Mouse (Mus musculus): ENCODE data around the gene Baat. TPM values are rescaled to one million over a fixed set of nuclear protein-coding genes. Genes with fewer than 3 reads are reported as not detected.
"Not testable (repeated sequence)": the region's sequence is repeated elsewhere in the genome, so short reads cannot be mapped to it uniquely, and the experiment has no call there.

The Baat gene
- total RNA-seq (2021) = under 1 TPM in 1 of 2 experiments, not detected in 1; 0.18 TPM
- long read RNA-seq, experiment 1, partial matches to known transcripts = 0 of 1 reads
- long read RNA-seq, experiment 1, other reads (novel, unspliced or antisense) = 1 of 1 reads
- long read RNA-seq, experiment 2 = 0 reads

DNA sequence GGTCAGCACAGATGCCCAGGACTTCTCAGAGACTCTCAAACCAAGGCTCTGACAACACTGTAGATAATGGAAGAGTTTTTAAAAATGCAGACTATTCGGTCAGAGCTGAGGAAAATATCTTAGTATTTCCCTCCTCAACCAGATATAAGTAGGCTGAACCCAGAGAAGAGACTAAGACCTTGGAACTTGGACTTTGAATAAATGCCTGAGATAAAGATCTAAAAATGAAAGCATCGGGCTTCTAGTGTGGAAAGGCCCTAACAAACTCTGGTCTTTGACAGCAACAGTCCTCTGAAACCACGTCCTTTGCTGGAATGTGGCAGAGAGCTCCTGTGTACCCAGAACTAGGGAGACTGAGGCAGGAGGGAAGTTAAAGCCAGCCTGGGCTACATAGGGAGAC, at the start of gene Baat:
Baat (minus strand) TSS at position 172 of the 400 bp plus-strand sequence.
- DNase-seq = no peak
- intact Hi-C loops (cut with DNase I; ENCODE audit: low total_unique reads) = no loop called here

DNA sequence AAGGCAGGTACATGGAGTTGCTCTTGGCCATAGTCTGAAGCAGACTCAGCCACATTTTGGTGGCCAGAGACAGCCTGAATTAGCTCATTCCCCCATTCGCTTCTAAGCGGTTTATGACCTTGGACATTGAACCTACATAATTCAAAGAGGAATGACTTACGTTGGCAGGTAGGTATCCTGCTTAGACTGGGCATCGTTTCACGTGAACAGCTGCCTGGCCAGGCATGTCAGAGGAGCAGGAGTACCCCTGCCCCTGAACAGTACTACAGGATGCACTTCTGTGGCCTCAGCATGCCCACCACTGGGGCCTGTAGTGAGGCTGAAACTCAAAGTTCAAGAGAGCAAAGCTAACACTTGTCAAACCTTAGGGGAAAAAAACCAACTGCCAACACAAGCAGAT, 47.0 kb upstream of the Baat start:
- no peak for DNase-seq
- intact Hi-C loops (cut with DNase I; ENCODE audit: low total_unique reads) = no loop called here

DNA sequence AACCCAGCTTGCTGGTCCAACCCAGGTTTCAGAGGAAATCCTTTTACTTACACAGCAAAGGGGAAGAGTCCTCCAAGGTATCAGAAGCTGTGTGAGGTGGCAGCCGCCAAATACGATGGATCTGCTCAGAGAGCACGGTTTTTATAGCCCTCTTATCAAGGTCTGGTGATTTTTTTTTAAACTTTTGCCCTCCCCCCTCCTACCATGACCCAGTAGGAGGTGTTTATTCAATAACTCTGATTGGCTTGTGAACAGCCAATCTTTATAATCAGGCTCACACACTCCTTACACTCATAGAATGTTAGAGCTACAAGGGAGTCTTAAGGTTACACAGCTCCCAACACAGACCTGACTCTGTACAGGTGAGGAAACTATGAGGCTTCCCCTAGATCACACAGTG, 43.0 kb upstream of the Baat start, which contains the start of gene Aldob:
Aldob (minus strand) TSS at position 164 of the 400 bp plus-strand sequence.
- intact Hi-C loops (cut with DNase I; ENCODE audit: low total_unique reads) = no loop called here
- no peak for DNase-seq

DNA sequence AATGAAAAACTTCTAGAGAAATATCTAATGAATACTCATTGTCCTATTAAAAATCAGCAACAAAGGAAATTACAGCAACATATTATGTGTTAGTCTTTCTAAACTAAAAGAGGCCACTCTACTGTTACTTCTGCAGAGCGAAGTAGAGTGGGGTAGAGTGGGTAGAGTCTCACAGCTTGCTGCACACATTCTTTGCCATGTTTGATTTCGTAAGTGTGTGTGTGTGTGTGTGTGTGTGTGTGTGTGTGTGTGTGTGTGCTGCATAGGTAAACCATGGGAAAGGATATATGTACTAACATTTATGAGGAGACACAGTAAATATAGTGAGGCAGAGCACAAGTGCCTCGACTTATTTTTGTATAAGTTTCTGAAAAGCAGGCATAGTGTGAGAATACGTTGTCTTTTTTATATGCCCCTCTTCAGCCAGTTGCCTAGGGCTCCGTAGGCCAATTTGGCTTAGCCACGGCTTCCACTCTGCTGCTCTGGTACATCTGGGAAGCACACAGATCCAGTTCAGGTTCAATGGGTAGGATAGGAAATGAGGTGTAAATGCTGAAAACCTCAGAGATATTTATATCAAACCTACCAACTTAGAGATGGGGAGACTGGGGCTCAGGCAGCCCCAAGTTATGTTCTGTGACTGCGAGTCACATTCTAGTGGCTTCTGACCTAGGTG, 41.3 kb upstream of the Baat start:
- intact Hi-C loops (cut with DNase I; ENCODE audit: low total_unique reads) = no loop called here
- no peak for DNase-seq

DNA sequence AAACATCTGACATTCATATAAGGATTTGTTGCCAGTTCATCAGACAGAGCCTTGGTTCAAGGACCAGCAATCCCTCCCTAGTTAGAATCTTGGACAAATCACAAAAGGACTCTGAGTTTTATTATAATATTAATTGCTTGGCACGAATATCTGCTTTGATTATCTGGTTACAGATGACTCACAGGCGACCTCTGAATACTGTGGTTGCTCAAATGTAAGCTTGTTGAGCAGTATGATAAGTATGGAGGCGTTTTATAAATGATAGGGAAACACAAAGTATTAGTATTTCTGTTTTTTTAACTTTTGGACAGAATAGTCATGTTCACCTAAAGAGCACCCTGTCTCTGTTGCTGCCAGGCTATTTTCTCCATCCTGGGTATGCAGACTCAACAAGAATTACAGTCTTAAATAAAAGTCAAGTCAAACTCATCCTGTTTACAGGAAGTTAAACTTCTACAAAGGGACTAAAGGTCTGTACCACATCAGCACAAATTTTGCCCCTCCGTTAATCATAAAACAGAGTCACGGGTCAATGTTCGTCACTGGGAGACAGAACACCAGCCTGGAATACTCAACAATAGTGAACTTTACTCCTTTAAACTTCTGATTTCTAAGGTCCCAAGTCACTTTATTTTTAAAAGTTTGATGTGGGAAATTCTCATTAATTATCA, 40.7 kb upstream of the Baat start:
- intact Hi-C loops (cut with DNase I; ENCODE audit: low total_unique reads) = no loop called here
- DNase-seq = no peak

DNA sequence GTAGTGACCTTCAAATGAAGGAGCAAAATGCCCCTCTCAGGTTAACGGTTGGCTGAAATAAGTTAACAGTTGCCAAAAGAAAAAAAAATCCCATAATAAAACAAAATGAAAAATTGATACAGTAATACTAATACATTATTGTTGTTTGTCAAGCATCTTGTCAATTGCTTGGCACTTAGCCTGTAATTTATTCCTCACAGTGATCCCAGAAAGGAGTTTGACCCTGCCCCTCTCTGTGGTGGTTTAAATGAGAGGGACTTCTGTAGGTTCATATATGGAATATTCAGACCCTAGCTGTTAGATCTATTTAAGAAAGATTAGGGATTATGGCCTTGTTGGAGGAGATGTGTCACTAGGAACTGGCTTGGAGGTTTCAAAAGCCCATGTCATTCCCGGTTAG, 39.7 kb upstream of the Baat start:
- no peak for DNase-seq
- intact Hi-C loops (cut with DNase I; ENCODE audit: low total_unique reads) = no loop called here

DNA sequence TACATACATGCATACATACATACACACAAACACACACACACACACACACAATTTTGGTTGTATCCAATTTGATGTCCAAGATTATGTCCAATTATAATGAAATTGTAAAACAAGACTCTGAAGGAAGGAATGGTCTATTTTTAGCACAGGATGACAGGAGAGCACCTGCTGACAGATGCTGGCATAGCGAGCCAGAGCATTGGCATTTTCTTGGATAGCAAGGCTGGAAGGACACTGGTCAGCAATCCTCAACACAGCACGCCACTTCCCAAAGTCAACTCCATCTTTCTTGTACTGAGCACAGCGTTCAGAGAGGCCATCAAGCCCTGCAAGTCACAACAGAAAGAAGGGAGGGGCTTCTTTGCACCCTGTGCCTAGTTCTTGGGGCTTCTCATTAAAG, 34.6 kb upstream of the Baat start:
- intact Hi-C loops (cut with DNase I; ENCODE audit: low total_unique reads) = no loop called here
- DNase-seq = no peak

DNA sequence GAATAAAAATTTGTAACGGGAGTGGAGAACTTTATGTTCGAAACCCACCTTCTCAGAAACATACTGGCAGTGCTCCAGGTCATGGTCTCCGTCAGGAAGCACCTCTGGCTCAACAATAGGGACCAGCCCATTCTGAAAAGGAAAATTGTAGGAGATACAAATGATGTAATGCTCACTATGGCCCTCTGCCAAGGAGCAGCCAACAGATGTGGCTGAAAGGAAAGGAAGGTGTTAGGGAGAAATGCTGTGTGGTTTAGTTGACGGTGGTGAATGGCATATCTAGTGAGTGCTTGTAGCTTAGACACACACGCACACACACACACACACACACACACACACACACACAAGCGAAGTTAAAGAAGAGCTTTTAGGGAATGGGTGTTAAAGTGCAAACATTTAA, 33.3 kb upstream of the Baat start:
- intact Hi-C loops (cut with DNase I; ENCODE audit: low total_unique reads) = no loop called here
- DNase-seq = no peak

DNA sequence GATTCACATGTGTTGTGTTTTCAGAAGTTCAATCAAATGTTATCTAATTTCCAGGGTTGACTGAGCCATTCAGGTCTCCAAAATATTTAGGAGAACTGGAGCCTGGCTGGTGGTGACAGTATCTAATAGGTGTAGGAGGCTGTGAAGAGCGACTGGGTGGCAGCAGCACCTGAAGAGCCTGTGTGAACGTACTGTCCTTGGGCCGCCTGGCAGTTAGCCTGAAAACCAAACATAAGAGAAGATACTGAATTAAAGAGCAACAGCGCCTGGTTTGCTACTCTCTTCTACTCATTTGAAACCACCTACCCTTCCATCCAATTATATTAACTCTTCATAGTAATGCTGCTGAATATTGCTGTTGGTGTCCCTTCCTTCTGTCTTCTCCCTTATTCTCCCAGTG, 30.3 kb upstream of the Baat start:
- intact Hi-C loops (cut with DNase I; ENCODE audit: low total_unique reads) = no loop called here
- DNase-seq = no peak

DNA sequence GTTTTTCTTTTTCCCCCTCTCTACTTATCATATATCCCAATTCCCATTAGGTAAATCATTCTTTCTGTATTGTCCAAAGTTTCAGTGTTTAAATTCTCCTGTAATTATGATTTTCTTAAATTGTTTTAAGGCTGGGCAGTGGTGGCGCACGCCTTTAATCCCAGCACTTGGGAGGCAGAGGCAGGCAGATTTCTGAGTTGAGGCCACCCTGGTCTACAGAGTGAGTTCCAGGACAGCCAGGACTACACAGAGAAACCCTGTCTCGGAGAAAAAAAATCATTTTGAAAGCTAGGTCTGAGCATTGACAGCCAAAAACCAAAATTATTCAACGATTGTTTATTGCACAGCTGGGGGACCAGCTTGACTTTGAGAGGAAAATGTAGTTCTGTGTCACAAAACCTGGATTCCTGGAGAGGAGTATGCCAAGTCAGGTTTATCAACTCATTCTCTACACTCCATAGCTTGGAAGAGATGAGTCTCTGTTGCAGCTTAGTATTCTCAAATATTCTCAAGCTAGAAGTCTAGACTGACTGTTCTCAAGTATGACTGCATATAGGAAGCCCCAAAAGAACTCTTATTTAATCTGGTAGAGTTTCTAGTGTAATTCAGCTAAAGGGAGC, 29.4 kb upstream of the Baat start:
- intact Hi-C loops (cut with DNase I; ENCODE audit: low total_unique reads) = no loop called here
- DNase-seq = no peak

DNA sequence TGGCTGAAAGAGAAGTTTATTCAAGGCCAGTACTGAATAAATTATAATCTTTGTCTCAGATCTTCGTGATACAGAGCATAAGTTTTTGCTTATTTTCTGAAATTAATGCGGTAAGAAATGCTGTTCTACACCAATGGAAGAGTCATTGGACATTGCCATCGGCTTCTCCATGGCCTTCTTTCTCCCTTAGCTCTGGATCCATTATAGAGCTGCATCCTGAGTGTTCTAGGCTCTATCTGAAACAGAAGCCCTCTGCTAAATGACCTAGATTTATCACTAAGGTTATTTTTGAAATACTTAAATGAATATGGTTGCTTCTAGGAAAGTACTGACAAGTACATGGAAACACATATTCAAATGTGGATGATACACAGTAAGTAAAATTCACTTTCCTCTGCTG, 28.7 kb upstream of the Baat start:
- no peak for DNase-seq
- intact Hi-C loops (cut with DNase I; ENCODE audit: low total_unique reads) = no loop called here

DNA sequence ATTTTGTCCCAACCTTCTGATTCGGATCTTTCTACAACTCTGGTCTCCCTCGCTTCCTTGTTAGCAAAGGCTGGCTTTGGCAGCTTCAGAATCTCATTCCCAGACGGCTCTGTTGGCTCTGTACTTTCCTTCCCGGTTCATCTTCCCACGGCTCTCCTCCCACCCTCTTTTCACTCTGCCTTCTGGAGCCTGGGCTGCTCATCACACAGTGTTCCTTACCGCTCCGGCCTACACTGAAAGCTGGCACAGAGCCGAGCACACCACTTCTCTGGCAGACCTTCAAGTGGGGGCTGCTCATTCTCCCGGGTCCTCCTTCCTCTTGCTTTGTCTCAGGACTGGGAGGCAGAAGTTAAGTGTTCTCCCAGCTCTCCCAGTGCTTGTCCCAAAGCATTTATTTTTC, 16.2 kb upstream of the Baat start:
- intact Hi-C loops (cut with DNase I; ENCODE audit: low total_unique reads) = no loop called here
- DNase-seq = peak; percentile 6

DNA sequence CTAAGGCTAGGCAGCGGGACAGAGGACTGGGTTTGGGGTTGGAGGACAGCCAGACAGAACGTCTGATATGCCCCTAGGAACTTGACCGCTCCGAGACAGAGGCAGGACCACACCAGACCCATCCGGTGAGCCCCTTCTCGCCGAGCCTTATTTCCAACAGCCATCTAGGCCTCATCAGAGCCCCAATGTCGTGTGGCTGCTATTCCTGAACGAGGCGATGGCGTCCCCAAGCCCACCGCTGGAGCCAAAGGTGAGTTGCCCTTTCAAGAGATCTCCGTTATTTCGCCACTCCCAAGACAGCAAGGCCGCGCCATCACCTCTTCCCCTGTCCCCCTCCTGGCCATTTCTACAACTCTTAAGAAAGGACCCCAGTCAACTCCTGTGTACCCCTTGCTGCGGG, 15.0 kb upstream of the Baat start:
- intact Hi-C loops (cut with DNase I; ENCODE audit: low total_unique reads) = no loop called here
- DNase-seq = no peak

DNA sequence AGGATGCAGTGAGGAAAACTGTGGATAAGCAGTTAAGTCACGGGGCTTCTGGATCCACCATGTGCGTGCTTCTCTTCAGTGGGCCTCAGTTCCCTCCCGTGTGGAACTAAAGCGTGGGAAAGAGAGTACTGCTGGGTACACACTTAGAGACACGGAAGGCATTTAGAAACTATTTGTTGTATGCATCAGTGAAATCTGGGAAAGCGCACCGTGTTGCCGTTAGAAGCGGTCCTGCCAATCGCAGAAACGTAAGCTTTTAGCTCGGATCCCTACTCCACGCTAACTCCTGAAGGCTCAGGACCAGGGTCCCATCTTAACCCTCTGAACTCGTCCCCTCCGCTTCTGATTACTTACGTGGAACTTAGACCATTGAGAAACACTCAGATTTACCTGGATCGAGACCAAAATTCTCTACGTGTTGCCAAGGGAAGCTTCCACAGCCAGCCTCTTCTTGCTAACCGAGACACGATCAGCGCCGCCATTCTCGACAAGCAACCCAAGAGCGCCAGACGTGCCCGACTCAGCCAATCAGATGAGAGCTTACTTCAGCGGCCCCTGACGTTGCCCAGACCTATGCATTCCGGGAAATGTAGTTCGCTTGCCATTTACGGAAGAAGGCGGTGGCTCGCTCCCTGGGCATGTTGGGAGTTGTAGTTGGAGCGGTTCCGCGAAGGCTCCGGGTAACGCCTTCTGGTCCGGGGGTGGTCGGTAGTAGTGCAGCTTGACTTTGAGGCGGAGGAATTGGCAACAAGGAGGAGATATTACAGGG, 14.4 kb upstream of the Baat start, which contains the start of the genes Mrpl50 and Zfp189:
Mrpl50 (minus strand) TSS at position 522 of the 769 bp plus-strand sequence.
Zfp189 (plus strand) TSS at position 605 of the 769 bp plus-strand sequence.
- intact Hi-C loops (cut with DNase I; ENCODE audit: low total_unique reads) = no loop called here
- DNase-seq = peak; percentile 91

DNA sequence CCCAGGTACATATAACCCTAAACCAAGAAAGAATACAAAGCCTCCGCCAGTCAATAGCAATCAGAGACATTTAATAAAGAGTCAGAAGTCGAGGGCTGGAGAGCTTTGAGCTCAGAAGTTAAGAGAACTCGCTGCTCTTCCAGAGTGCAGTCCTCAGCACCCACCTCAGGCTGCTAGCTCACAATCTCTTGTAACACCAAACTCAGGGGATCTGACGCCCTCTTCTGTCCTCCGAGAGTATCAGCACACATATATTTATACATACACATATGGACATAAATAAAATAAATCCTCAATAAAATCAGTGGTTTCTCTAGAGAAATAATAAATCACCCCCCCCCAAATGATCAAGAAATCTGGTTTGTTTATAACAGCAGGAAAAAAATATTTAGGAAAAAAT, 13.1 kb upstream of the Baat start:
- intact Hi-C loops (cut with DNase I; ENCODE audit: low total_unique reads) = no loop called here
- no peak for DNase-seq

DNA sequence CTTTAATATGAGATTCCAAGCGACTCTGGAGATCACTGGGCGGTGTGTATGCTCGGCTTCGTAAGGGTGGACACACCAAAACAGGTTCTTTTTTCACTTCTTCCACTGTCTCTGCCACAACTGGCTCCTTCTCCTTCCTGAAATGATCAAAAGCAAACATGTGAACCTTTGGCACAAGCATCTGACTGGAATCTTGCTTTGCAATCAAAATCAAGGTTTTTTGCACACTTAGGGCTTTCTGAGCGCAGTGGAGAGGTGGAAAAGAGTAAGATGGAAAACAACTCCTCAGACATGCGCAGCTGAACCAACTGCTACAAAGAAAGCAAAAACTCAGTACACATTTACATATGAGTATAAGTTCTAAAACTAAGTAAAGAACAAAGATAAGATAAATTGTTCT, 8.1 kb upstream of the Baat start:
- no peak for DNase-seq
- intact Hi-C loops (cut with DNase I; ENCODE audit: low total_unique reads) = no loop called here

DNA sequence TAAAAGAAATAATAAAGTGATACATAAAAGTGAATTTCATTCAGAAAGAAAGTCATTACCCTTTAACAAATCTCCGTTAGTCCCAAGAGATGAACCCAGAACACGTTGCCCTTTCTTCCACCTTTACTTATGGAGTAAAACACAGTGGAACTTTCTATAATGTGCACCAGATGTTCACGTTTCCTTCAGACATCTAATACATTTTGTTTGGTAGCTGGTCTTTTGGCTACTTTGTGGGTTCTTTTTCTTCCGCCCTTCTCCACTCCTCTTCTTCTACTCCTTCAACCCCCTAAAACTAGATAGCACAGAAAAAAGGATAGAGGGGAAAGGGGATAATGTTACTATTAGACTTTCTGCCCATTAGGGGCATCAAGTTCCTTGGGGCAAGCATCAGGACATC, 6.3 kb upstream of the Baat start:
- DNase-seq = no peak
- intact Hi-C loops (cut with DNase I; ENCODE audit: low total_unique reads) = no loop called here

DNA sequence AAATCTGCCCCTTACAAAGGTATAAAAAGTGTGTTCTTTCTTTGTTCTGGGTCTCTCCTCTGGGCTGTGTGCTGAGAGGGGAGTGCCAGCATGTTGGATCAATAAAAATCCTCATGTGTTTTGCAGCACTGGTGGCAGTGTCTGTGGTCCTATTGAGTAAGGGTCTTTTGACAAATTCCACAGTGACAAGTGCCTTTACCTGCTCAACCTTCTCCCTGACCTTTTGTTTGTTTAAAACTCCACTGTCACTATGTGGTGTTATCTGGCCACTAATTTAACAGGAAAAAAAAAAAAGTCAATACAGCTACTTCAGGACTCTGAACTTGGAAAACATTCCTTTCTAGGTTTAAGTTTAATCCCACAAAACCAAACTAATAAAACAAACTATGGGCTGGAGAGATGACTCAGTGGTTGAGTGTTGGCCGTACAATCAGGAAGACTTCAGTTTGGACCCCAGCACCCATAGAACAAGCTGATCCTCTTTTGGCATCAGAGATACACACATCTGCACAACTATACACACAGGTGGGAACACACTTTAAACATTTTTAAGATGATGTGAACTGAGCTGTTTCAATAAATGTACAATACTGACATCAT, 4.0 kb upstream of the Baat start:
- intact Hi-C loops (cut with DNase I; ENCODE audit: low total_unique reads); DNase-seq: not testable (repeated sequence)

DNA sequence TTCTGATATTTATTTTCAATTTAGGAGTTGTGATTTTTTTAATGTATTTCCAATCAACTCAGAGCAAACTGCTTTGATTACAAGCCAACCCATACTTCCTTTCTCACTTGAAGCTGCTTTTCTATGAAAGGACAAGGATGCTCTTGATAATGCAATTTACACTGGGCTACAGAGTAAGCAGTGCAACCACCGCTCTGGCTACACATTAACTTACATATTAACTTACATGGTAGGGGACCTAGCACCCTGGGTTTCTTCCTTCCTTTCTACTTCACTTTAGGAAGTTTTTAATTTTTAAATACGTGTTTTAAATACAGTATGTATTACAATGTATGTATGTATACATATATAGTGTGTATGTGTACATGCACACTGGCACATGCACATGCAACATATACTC, 2.8 kb upstream of the Baat start:
- no peak for DNase-seq
- intact Hi-C loops (cut with DNase I; ENCODE audit: low total_unique reads) = no loop called here

DNA sequence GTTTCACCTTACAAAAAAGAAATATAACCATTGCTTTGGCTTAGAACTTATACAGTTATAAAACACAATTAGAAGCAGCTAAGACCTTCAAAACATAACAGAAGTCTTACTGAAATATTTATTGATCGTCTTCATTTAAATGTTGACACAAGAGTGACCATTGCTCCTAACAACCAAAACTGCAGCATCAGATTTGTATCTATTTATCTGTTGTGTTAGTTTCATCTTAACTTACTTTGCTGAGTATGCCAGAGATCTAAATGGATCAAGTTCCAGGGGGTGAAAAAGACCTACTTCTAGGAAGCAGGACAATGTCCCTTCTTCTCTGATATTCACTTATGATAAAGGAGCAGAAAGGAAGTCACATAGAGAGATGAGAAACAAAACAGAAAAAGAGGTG, 2.8 kb downstream of the Baat start:
- intact Hi-C loops (cut with DNase I; ENCODE audit: low total_unique reads) = no loop called here
- DNase-seq = no peak

All from gastrocnemius, postnatal 14 days (tissue).